Mouse (Mus musculus) forebrain, postnatal 0 days (tissue): ENCODE results near the gene Atp2b2. TPM values are rescaled to one million over a fixed set of nuclear protein-coding genes. Genes with fewer than 3 reads are reported as not detected.

ENCODE experiments used
- ATAC-seq: fragments of 200-750 bp; cut with Nextera tagmentation; 2 replicates; pipeline ENCODE4 v1.8.0; 2017; ENCODE audit warnings: mild to moderate bottlenecking, moderate library complexity
- DNase-seq: peaks from one replicate; pipeline ENCODE4 v3.0.0-alpha.2; 2015
- H3K27ac ChIP-seq: fragments of 300-500 bp; sonication (generic); 2 replicates; pipeline ENCODE4 v1.5.1; 2014; ENCODE audit warnings: low read depth, mild to moderate bottlenecking, antibody characterized with exemption, low read length, moderate library complexity, mixed read lengths
- H3K27me3 ChIP-seq: fragments of 300-500 bp; sonication (generic); 2 replicates; pipeline ENCODE4 v1.6.1; 2014; ENCODE audit warnings: mild to moderate bottlenecking, low read length, mixed read lengths; ENCODE audit not compliant: insufficient read depth
- H3K36me3 ChIP-seq: fragments of 300-500 bp; sonication (generic); 2 replicates; pipeline ENCODE4 v1.6.1; 2014; ENCODE audit warnings: mild to moderate bottlenecking, moderate library complexity; ENCODE audit not compliant: insufficient read depth
- H3K4me1 ChIP-seq: fragments of 300-500 bp; sonication (generic); 2 replicates; pipeline ENCODE4 v1.6.1; 2014; ENCODE audit warnings: antibody characterized with exemption; ENCODE audit not compliant: insufficient read depth
- H3K4me2 ChIP-seq: fragments of 300-500 bp; sonication (generic); 2 replicates; pipeline ENCODE4 v1.6.1; 2014; ENCODE audit warnings: low read depth, mild to moderate bottlenecking, moderate library complexity
- H3K4me3 ChIP-seq: fragments of 300-500 bp; sonication (generic); 2 replicates; pipeline ENCODE4 v1.5.1; 2014; ENCODE audit warnings: low read depth, low read length, mixed read lengths
- H3K9ac ChIP-seq: fragments of 300-500 bp; sonication (generic); 2 replicates; pipeline ENCODE4 v1.6.1; 2014; ENCODE audit warnings: mild to moderate bottlenecking
- H3K9me3 ChIP-seq: fragments of 300-500 bp; sonication (generic); 2 replicates; pipeline ENCODE4 v1.6.1; 2016; ENCODE audit warnings: low read length
- CTCF ChIP-seq: sonication (generic); IDR thresholded peaks from 2 replicates; pipeline ENCODE4 v1.5.1; 2016; ENCODE audit warnings: antibody characterized with exemption, control low read depth, low read depth
- WGBS: fragments of 180-500 bp; shearing (Covaris S2); extraction: QIAGEN DNeasy Blood & Tissue Kit; methylation state at CpG from one replicate; pipeline ENCODE4 v1.1.7; 2014; 5-methylcytosine and 5-hydroxymethylcytosine counted together
- polyA plus RNA-seq: library from polyadenylated mRNA; unstranded; fragments of >200 nt; fragmentation: Nextera tagmentation; extraction: Ambion mirVana; gene quantifications from 2 replicates; pipeline ENCODE4 v1.2.1, GENCODE M21; 2015
- total RNA-seq: library from RNA; depleted of rRNA; stranded (reverse); fragments of >200 nt; gene quantifications from 2 replicates; pipeline ENCODE4 v1.2.3, GENCODE M21; 2014

The Atp2b2 gene
- total and polyA plus RNA-seq, 2 experiments from 2014 or later: 37.8 to 65.1 TPM

DNA sequence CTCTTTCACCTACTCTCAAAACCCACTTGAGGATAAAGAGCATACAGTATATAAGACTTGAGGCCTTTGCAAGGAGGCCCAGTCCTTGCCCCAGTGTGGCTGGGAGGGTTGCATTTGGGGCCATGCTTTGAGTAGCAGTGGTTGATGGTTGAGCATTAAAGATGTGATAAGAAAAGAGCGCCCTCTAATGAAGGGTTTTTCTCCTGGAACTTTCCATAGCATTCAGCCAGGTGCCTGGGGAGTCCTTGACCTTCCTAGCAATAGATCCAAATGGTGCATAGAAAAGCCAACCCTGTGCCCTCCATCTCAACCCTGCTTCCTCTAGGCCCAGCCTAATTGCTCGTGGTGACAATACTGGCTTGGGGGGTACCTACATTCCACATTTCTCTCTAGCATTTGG lies 83.7 kb downstream of the Atp2b2 start:
- 0 out of 2 replicates have a peak, but pooled peaks cover 3% of the 10 kb centered on the region for H3K4me1 ChIP-seq
- no peaks in the 10 kb centered on the region for H3K9me3 ChIP-seq
- no peaks in the 10 kb centered on the region for H3K27me3 ChIP-seq
- DNase-seq (no peak), ATAC-seq (no peak)
- no peaks in the 10 kb centered on the region for H3K36me3 ChIP-seq
- H3K27ac ChIP-seq: no peak overlapping the region
- no peak overlapping the region for H3K9ac ChIP-seq
- H3K4me3 ChIP-seq: no peak overlapping the region
- no peak for TF ChIP-seq CTCF
- no peak overlapping the region for H3K4me2 ChIP-seq
- 71% methylated on average over 2 of the region's 2 CpGs for WGBS

DNA sequence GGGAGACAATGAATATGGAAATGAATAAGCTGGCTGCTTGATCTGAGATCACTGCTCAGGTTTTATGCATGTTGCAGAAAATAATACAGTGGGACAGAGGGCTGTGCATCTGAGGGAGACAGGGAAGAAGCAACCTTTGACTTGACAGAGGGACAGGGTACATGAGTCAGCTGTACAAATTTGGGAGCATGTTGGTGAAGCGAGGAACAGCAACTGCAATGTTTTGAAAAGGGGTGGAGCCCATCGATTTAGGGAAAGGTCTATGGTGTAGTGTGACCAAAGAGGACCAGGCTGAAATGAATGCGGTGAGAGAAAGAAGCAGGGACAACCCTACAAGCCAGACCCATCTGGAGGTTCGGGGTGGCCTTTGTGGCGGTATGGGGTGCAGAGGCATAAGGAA lies 84.4 kb downstream of the Atp2b2 start:
- no peak overlapping the region for H3K4me3 ChIP-seq
- H3K4me2 ChIP-seq: no peak overlapping the region
- no peak for TF ChIP-seq CTCF
- H3K4me1 ChIP-seq: 0 out of 2 replicates have a peak, but pooled peaks cover 3% of the 10 kb centered on the region
- ATAC-seq: no peak
- H3K27me3 ChIP-seq: no peaks in the 10 kb centered on the region
- no peak overlapping the region for H3K9ac ChIP-seq
- DNase-seq: no peak
- no peak overlapping the region for H3K27ac ChIP-seq
- H3K36me3 ChIP-seq: no peaks in the 10 kb centered on the region
- H3K9me3 ChIP-seq: no peaks in the 10 kb centered on the region
- WGBS: 87% methylated on average over 5 of the region's 5 CpGs

DNA sequence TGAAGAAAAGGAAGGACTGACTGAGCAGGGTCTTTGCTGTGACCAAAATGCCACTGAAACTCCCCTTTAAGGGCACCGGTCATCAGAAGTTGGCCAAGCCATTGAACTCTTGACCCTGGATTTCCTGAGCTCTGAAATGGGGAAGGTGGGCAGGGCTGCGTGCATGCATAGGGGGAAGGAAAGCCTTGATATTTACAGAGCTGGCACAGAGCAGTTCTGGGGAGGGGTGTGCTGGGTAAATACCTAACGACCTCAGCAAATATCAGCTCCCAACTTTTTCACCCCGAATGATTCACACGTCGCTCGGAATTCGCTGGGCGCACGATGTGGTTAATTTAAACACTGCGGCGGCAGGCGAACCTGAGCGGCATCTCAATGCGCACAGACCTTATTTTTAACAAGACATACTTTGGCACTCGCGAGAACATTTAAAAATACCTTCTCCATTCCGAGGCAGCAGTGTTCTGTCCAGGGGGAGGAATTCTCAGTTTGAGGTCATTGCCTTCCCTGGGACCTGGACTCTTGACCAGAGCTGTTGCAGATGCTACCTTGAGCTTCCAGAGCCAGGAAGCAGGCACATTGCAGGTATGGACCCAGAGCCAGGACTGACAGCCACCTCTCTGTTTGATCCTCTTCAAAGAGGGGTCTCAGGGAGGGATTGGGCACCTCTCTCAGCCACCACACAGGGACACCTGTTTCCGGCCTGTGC lies 85.0 kb downstream of the Atp2b2 start:
- Histone ChIP-seq H3K27ac (no peak overlapping the region), H3K4me3 (no peak overlapping the region), H3K9me3 (no peaks in the 10 kb centered on the region), H3K4me2 (no peak overlapping the region), H3K4me1 (0 out of 2 replicates have a peak, but pooled peaks cover 3% of the 10 kb centered on the region), H3K36me3 (no peaks in the 10 kb centered on the region), H3K27me3 (no peaks in the 10 kb centered on the region), H3K9ac (no peak overlapping the region)
- no peak; the same call in 1 of the 2 replicates for ATAC-seq
- TF ChIP-seq CTCF: no peak
- no peak for DNase-seq
- 66% methylated on average over 19 of the region's 19 CpGs for WGBS

DNA sequence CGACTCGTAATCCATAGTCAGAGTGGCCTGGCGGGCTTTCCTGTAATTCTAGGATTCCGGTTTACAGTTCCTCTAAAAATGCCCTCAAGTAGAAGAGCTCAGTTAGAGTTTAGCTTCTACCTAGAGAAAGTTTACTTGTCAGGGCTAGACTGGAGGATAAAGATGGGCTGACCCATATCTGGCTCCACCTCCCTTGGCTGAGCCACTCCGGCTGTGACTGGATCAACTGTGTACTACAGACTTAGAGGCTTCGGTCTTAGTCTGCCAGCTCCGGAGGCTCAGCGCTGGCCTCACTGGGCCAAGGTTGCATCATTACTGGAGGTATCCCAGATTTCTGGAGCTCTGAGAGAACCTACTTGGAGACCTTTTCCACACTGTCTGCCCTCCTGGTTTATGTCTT lies 94.9 kb downstream of the Atp2b2 start:
- no peaks in the 10 kb centered on the region for H3K36me3 ChIP-seq
- H3K4me2 ChIP-seq: no peak overlapping the region
- H3K4me1 ChIP-seq: no peaks in the 10 kb centered on the region
- WGBS: 91% methylated on average over 8 of the region's 8 CpGs
- H3K4me3 ChIP-seq: no peak overlapping the region
- H3K27ac ChIP-seq: no peak overlapping the region
- no peak for TF ChIP-seq CTCF
- no peaks in the 10 kb centered on the region for H3K27me3 ChIP-seq
- H3K9ac ChIP-seq: no peak overlapping the region
- no peak for DNase-seq
- H3K9me3 ChIP-seq: no peaks in the 10 kb centered on the region
- ATAC-seq: no peak; the same call in 1 of the 2 replicates

DNA sequence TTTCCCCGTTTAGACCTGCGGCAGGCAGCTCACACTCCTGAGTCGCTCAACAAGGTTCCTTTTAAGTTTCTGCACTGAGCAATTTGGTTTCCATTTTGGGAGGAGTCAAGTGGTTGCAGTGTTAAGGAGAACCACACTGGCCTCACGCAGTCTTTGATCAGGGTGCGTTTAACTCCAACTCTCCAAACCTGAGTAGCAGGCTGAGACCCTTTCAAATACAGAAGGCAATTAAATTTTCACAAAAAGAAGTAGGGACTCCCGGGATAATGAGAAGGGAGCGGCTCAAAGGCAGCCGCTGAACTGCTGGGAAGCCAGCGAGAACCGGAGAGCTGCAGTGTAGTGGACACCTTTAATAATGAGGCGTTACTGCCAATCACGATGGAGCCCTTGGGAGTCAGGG lies 100.1 kb downstream of the Atp2b2 start:
- DNase-seq: no peak
- no peak; the same call in 1 of the 2 replicates for ATAC-seq
- H3K4me2 ChIP-seq: no peak overlapping the region

DNA sequence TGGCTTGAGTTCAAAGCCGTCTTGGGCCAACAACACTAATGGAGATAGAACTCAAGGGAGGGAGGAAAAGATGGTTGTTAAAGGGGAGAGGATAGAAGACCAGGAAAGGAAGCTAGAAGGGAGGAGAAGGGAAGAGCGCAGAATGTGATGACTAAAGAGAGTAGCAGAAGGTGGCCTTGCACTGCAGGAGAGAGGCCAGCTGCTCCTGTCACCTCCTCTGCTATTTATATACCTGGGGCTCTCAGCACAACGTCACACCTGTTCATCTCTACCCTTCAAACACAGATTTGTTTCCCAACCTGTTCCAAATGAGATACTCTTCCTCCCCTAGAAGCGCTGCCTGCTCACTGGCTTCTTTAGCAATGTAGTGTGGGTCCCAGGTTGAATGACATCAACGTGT lies 101.1 kb downstream of the Atp2b2 start:
- Histone ChIP-seq H3K4me3 (no peak overlapping the region), H3K27ac (no peak overlapping the region), H3K9me3 (no peaks in the 10 kb centered on the region), H3K36me3 (no peaks in the 10 kb centered on the region), H3K9ac (no peak overlapping the region), H3K4me1 (peaks cover 5% of the 10 kb centered on the region; the same call in 1 of the 2 replicates), H3K27me3 (no peaks in the 10 kb centered on the region), H3K4me2 (no peak overlapping the region)
- ATAC-seq (no peak), DNase-seq (no peak)
- WGBS: 83% methylated on average over 5 of the region's 5 CpGs
- no peak for TF ChIP-seq CTCF

More for the DNA sequence above, 100.1 kb downstream of the Atp2b2 start:
- Histone ChIP-seq H3K27me3 (no peaks in the 10 kb centered on the region), H3K36me3 (no peaks in the 10 kb centered on the region), H3K4me1 (peaks cover under 1% of the 10 kb centered on the region; the same call in 1 of the 2 replicates), H3K9ac (no peak overlapping the region), H3K9me3 (no peaks in the 10 kb centered on the region), H3K27ac (no peak overlapping the region), H3K4me3 (no peak overlapping the region)
- TF ChIP-seq CTCF: no peak
- WGBS: 6% methylated on average over 12 of the region's 12 CpGs

DNA sequence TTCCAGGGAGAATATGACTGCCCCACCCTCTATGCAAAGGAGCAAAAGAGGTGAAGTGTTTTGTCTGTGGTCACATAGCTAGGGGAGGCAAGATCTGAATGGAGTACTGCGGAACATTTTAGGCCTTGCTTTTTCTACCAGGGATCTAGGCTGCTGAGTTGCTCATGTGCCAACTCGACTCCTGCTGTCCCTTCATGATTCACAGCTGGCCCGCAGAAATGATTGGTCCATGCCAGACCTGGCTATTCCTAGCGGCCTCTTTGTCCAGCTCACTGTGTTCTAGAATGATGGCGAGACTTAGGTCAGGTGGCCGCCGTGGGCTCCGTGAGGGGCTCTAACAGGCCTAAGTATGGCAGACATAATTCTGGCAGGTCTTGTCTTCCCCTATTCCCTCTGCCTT lies 103.0 kb downstream of the Atp2b2 start:
- no peak overlapping the region for H3K4me3 ChIP-seq
- no peaks in the 10 kb centered on the region for H3K27me3 ChIP-seq
- ATAC-seq: no peak
- no peaks in the 10 kb centered on the region for H3K9me3 ChIP-seq
- H3K27ac ChIP-seq: no peak overlapping the region
- H3K4me1 ChIP-seq: peaks cover 5% of the 10 kb centered on the region; the same call in 1 of the 2 replicates
- no peak for DNase-seq
- H3K4me2 ChIP-seq: no peak overlapping the region
- H3K9ac ChIP-seq: no peak overlapping the region
- WGBS: 88% methylated on average over 8 of the region's 8 CpGs
- no peaks in the 10 kb centered on the region for H3K36me3 ChIP-seq
- TF ChIP-seq CTCF: no peak
